Mouse (Mus musculus): ENCODE data around the gene Jazf1. TPM values are rescaled to one million over a fixed set of nuclear protein-coding genes. Genes with fewer than 3 reads are reported as not detected.

The Jazf1 gene
- 31.6 and 31.7 TPM in 2 replicates for polyA plus RNA-seq (2015; fragmentation: Nextera tagmentation; extraction: Ambion mirVana)

DNA sequence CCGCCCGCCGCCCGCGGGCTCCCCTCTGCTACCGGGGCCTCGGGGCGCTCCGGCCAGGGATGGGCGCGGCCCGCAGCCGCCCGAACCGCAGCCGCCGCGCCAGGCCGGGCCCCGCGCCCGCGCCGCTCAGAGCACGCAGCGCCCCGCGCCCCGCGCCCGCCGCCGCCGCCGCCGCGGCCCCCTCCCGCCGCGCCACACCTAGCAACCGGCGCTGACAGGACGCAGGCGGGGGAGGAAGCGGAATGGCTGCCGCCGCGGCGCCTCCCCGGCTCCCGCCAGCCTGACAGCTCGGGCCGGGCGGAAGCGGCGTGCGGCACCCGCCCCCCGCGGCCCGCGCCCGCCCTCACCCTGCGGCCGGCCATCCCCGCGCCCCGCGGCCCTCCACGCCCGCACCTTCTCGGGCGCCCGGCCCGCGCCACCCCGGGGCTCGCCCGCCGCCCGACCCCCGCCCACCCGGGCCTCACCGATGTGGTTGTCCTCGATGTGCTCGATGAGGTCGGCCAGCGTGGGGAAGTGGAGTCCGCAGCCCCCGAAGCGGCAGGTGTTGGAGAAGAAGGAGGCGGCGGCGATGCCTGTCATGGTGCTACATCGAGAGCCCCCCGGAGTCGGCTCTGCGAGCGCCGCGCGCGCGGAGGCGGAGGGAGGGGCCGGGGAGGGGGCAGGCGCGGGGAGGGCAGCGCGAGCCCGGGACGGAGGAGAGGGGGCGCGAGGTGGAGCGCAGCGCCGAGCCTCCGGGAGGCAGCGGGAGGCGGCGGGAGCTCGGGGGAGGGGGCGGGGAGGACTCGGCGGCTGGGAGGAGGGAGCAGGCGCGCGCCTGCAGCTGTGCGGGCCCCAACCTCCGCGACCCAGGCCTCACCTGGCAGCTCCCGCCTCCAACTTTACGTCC is at the start of gene Jazf1:
Gene Jazf1 (minus strand): TSS at position 643 of the 886 bp plus-strand sequence.
- ATAC-seq (ENCODE audit: low read depth): peak; percentile 83

DNA sequence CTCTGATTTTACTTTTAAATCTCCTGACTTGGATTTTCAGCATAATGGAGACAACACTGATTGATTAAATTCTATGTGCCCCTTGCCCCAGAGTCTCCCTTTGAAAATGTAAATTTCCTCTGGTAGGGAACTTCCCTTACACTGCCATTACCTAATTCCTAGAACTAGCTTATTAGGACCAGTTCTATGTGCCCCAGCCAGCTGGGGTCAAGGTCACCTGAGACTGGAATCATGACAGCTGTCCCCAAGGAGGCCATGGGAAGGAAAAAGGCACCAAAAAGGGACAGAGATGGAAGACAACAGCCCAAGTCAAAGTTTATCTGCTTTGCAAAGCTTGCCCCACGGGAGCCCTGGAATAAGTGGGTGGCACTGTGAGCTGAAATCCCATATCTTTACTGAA is 49.4 kb upstream of the Jazf1 start:
- H3K27ac ChIP-seq (replicated peaks): no peak overlapping the region
- H3K9ac ChIP-seq: no peak overlapping the region
- no peaks in the 10 kb centered on the region for H3K27me3 ChIP-seq
- H3K36me3 ChIP-seq: no peaks in the 10 kb centered on the region
- H3K4me1 ChIP-seq (replicated peaks): no peaks in the 10 kb centered on the region
- no peaks in the 10 kb centered on the region for H3K9me3 ChIP-seq
- no peak for ATAC-seq (ENCODE audit: low read depth)
- no peak overlapping the region for H3K4me3 ChIP-seq
- H3K4me2 ChIP-seq: no peak overlapping the region
- WGBS: 67% methylated on average over 1 of the region's 1 CpGs

More for the DNA sequence above, at the start of gene Jazf1:
- H3K4me2 ChIP-seq: peak within 1 kb of the TSS; percentile 81
- WGBS: 0% methylated on average over 86 of the region's 133 CpGs
- peaks cover 13% of the 10 kb centered on the region for H3K4me1 ChIP-seq (replicated peaks)
- H3K9ac ChIP-seq: peak within 1 kb of the TSS; percentile 93
- H3K4me3 ChIP-seq: peak within 1 kb of the TSS; percentile 80
- peak within 1 kb of the TSS; percentile 91 for H3K27ac ChIP-seq (replicated peaks)
- peaks cover 30% of the 10 kb centered on the region for H3K27me3 ChIP-seq
- H3K9me3 ChIP-seq: no peaks in the 10 kb centered on the region
- H3K36me3 ChIP-seq: no peaks in the 10 kb centered on the region

- H3K27me3 ChIP-seq: no peaks in the 10 kb centered on the region
- no peak overlapping the region for H3K27ac ChIP-seq (replicated peaks)
- H3K4me2 ChIP-seq: no peak overlapping the region
- no peaks in the 10 kb centered on the region for H3K36me3 ChIP-seq
- no peak overlapping the region for H3K4me3 ChIP-seq
- no peaks in the 10 kb centered on the region for H3K9me3 ChIP-seq
- 66% methylated on average over 4 of the region's 4 CpGs for WGBS
- ATAC-seq (ENCODE audit: low read depth): no peak
- no peak overlapping the region for H3K9ac ChIP-seq
- no peaks in the 10 kb centered on the region for H3K4me1 ChIP-seq (replicated peaks)
These were observed 18.4 kb upstream of the Jazf1 start for GRCm38 (mm10) chr6:53086879-53087278.

GRCm38 (mm10) chr6:53081241-53081640 is 12.8 kb upstream of the Jazf1 start:
- no peak for ATAC-seq (ENCODE audit: low read depth)
- Histone ChIP-seq H3K9me3 (no peaks in the 10 kb centered on the region), H3K4me2 (no peak overlapping the region), H3K27ac (replicated peaks) (no peak overlapping the region), H3K4me1 (replicated peaks) (no peaks in the 10 kb centered on the region), H3K36me3 (no peaks in the 10 kb centered on the region), H3K9ac (no peak overlapping the region), H3K27me3 (no peaks in the 10 kb centered on the region), H3K4me3 (no peak overlapping the region)
- WGBS: 81% methylated on average over 4 of the region's 4 CpGs

DNA sequence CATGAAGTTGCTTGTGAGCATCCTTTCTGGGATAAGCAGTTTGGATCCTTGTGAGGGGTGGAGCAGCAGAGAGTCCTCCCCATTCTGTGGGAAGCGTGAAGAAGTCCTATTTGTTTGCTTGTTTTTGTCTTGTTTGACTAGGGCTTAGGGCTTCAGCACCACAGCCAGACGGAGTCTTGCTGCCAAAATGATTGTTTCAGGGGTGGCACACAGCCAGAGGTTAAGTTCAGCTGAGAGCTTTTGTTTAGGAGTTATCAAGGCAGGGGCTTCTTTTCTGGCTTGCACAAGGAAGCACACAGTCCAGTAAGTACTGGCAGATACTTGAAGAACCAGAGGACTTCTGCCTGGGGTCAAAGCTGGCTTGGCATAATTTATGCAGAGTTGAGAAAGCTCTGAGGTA is 10.2 kb upstream of the Jazf1 start:
- H3K27me3 ChIP-seq: no peaks in the 10 kb centered on the region
- H3K9ac ChIP-seq: no peak overlapping the region
- no peak for ATAC-seq (ENCODE audit: low read depth)
- 32% methylated on average over 2 of the region's 2 CpGs for WGBS
- no peak overlapping the region for H3K27ac ChIP-seq (replicated peaks)
- no peaks in the 10 kb centered on the region for H3K4me1 ChIP-seq (replicated peaks)
- H3K4me2 ChIP-seq: no peak overlapping the region
- no peak overlapping the region for H3K4me3 ChIP-seq
- no peaks in the 10 kb centered on the region for H3K36me3 ChIP-seq
- no peaks in the 10 kb centered on the region for H3K9me3 ChIP-seq

- Histone ChIP-seq H3K36me3 (no peaks in the 10 kb centered on the region), H3K9ac (no peak overlapping the region), H3K4me2 (no peak overlapping the region), H3K9me3 (no peaks in the 10 kb centered on the region), H3K27me3 (peaks cover 30% of the 10 kb centered on the region), H3K4me1 (replicated peaks) (peaks cover 11% of the 10 kb centered on the region), H3K4me3 (no peak overlapping the region), H3K27ac (replicated peaks) (no peak overlapping the region)
- no peak for ATAC-seq (ENCODE audit: low read depth)
- 83% methylated on average over 6 of the region's 6 CpGs for WGBS
These were observed 3.3 kb upstream of the Jazf1 start for GRCm38 (mm10) chr6:53071732-53072131.

DNA sequence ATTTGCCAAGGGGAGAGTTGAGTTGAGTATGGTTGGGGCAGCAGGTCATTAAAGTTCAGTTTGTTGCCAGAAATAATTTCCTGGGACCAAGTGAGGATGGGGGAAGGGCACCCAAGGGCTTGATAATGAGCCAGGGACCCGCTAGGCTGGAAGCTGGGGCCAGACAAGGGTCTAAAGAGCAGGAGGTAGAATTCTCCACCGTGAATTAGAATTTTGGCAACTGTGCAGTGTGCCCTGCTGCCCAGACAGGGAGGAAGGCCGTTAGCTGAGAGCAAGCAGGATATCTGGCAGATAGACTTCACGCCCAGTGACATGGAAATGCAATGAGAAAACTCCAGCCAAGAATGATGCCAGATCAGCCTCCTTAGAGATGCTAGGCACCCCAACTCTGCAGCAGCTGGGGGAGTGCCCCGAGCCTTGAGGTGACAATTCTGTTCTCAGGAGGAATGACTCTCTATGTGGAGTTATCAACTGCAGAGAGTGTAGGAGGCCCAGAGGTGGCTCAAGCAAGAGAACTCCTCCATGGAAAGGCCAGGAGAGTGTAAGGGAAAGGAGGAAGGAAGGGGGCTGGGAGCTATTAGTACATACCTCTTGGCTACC is 1.6 kb upstream of the Jazf1 start:
- no peak for ATAC-seq (ENCODE audit: low read depth)
- Histone ChIP-seq H3K4me1 (replicated peaks) (peaks cover 13% of the 10 kb centered on the region), H3K27me3 (peaks cover 30% of the 10 kb centered on the region), H3K27ac (replicated peaks) (no peak overlapping the region), H3K9ac (no peak overlapping the region), H3K4me3 (no peak overlapping the region), H3K4me2 (no peak overlapping the region), H3K36me3 (no peaks in the 10 kb centered on the region), H3K9me3 (no peaks in the 10 kb centered on the region)
- WGBS: 32% methylated on average over 5 of the region's 5 CpGs

GRCm38 (mm10) chr6:53068875-53069178 is 396 bp upstream of the Jazf1 start:
- Histone ChIP-seq H3K4me2 (peak overlapping the region; percentile 81), H3K36me3 (no peaks in the 10 kb centered on the region), H3K9me3 (no peaks in the 10 kb centered on the region), H3K4me1 (replicated peaks) (peaks cover 13% of the 10 kb centered on the region), H3K27me3 (peaks cover 30% of the 10 kb centered on the region), H3K9ac (peak overlapping the region; percentile 93), H3K4me3 (peak overlapping the region; percentile 80), H3K27ac (replicated peaks) (peak overlapping the region; percentile 91)
- WGBS: 2% methylated on average over 6 of the region's 6 CpGs
- no peak for ATAC-seq (ENCODE audit: low read depth)

DNA sequence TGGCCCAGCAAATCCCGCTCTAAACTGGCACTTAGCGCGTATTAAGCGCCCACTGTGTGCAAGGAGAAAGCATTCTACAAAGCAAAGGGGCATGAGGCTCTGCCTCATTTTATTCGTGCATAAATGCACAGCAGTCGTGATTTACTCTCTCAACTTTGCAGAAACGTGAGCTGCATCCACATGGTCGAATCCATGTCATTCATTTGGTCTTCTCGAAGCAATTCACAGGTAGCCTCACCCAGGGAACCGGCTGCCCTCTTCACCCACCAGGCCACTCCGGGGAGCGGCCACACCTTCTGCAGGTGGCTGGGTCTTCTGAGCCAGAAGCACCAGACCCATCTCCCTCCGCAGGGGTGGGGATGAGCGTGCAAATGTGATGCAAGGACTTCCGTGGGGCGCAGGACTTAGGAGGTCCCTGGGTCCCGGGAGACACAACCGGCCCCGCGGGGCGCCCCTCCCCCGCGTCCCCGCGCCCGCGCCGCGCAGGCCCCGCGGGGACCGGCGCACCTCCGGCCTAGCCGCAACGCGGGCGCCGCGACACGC is 914 bp downstream of the Jazf1 start:
- peak overlapping the region; percentile 81 for H3K4me2 ChIP-seq
- WGBS: 3% methylated on average over 40 of the region's 41 CpGs
- H3K4me3 ChIP-seq: peak overlapping the region; percentile 80
- H3K27ac ChIP-seq (replicated peaks): peak overlapping the region; percentile 91
- H3K27me3 ChIP-seq: peaks cover 30% of the 10 kb centered on the region
- H3K9ac ChIP-seq: peak overlapping the region; percentile 93
- peak; percentile 25 for ATAC-seq (ENCODE audit: low read depth)
- peaks cover 13% of the 10 kb centered on the region for H3K4me1 ChIP-seq (replicated peaks)
- no peaks in the 10 kb centered on the region for H3K9me3 ChIP-seq
- no peaks in the 10 kb centered on the region for H3K36me3 ChIP-seq

GRCm38 (mm10) chr6:53066978-53067377 is 1.5 kb downstream of the Jazf1 start:
- H3K27me3 ChIP-seq: peaks cover 29% of the 10 kb centered on the region
- peaks cover 13% of the 10 kb centered on the region for H3K4me1 ChIP-seq (replicated peaks)
- H3K36me3 ChIP-seq: no peaks in the 10 kb centered on the region
- H3K9ac ChIP-seq: no peak overlapping the region
- no peak for ATAC-seq (ENCODE audit: low read depth)
- 62% methylated on average over 3 of the region's 3 CpGs for WGBS
- H3K9me3 ChIP-seq: no peaks in the 10 kb centered on the region
- H3K27ac ChIP-seq (replicated peaks): no peak overlapping the region
- peak overlapping the region; percentile 81 for H3K4me2 ChIP-seq
- peak overlapping the region; percentile 80 for H3K4me3 ChIP-seq

- H3K4me3 ChIP-seq: no peak overlapping the region
- no peaks in the 10 kb centered on the region for H3K36me3 ChIP-seq
- peaks cover under 1% of the 10 kb centered on the region; the same call in 1 of the 2 replicates for H3K27me3 ChIP-seq
- no peak overlapping the region for H3K27ac ChIP-seq (replicated peaks)
- no peak overlapping the region for H3K9ac ChIP-seq
- peaks cover 10% of the 10 kb centered on the region for H3K4me1 ChIP-seq (replicated peaks)
- 94% methylated on average over 4 of the region's 4 CpGs for WGBS
- ATAC-seq (ENCODE audit: low read depth): no peak
- H3K9me3 ChIP-seq: no peaks in the 10 kb centered on the region
- H3K4me2 ChIP-seq: no peak overlapping the region
These were observed 4.4 kb downstream of the Jazf1 start for GRCm38 (mm10) chr6:53064070-53064469.

GRCm38 (mm10) chr6:53054909-53055308 is 13.5 kb downstream of the Jazf1 start:
- no peak overlapping the region for H3K27ac ChIP-seq (replicated peaks)
- H3K4me3 ChIP-seq: no peak overlapping the region
- no peak overlapping the region for H3K4me2 ChIP-seq
- ATAC-seq (ENCODE audit: low read depth): no peak
- 68% methylated on average over 2 of the region's 2 CpGs for WGBS
- no peaks in the 10 kb centered on the region for H3K27me3 ChIP-seq
- H3K36me3 ChIP-seq: no peaks in the 10 kb centered on the region
- 0 out of 2 replicates have a peak, but pooled peaks cover 4% of the 10 kb centered on the region for H3K4me1 ChIP-seq (replicated peaks)
- H3K9me3 ChIP-seq: no peaks in the 10 kb centered on the region
- H3K9ac ChIP-seq: no peak overlapping the region

Measured in neural tube, embryonic 13.5 days (tissue).